Mouse (Mus musculus): ENCODE measurements around the gene Gm37240. TPM values are rescaled to one million over a fixed set of nuclear protein-coding genes. Genes with fewer than 3 reads are reported as not detected.

Gene Gm37240
- polyA plus RNA-seq, 1 experiment from 2014 or later = 0.82 TPM

DNA sequence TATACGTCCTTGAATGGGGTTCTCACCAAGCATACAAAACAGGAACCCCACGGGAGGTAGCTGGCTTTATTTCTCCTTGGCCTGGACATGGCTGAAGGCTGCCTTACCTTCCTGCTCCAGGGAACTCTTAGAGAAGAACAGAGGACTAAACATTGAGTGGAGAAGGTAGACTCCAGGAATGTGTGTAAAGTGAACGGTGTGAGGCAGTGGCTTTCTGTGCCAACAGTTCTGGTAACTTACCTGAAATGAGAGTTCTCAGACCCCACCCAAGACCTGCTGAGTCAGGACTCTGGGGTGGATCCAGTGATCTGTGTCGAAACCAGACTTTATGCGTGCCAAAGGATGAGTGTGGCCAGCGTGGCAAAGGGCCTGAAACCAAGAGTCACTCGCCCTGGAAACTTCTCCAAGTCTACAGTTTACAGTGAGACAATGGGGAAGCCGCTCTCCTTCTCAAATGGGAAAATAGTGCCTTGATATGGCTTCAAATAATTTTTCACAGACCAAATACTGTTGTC, 1240.9 kb downstream of the Gm37240 start:
- H3K36me3 ChIP-seq (ENCODE audit: control insufficient read depth, insufficient read depth, low read length) = no peaks in the 10 kb centered on the region
- no peaks in the 10 kb centered on the region for H3K27me3 ChIP-seq (ENCODE audit: control insufficient read depth, insufficient read depth, low read length)
- H3K27ac ChIP-seq (ENCODE audit: low read depth, low read length) = no peak overlapping the region
- H3K4me2 ChIP-seq (ENCODE audit: low read depth) = no peak overlapping the region
- no peak for DNase-seq (ENCODE audit: low spot score)
- 77% methylated on average over 8 of the region's 8 CpGs for WGBS
- no peak overlapping the region for H3K9ac ChIP-seq (ENCODE audit: low read length)
- no peak for ATAC-seq (ENCODE audit: insufficient read depth, low FRiP score, low TSS enrichment)
- H3K4me1 ChIP-seq (ENCODE audit: control insufficient read depth, insufficient read depth, low read length) = no peaks in the 10 kb centered on the region
- H3K4me3 ChIP-seq (ENCODE audit: low read depth, low read length) = no peak overlapping the region
- H3K9me3 ChIP-seq (ENCODE audit: control insufficient read depth, low read length) = no peaks in the 10 kb centered on the region

- no peak for ATAC-seq (ENCODE audit: insufficient read depth, low FRiP score, low TSS enrichment)
- H3K4me2 ChIP-seq (ENCODE audit: low read depth) = no peak overlapping the region
- H3K4me1 ChIP-seq (ENCODE audit: control insufficient read depth, insufficient read depth, low read length) = no peaks in the 10 kb centered on the region
- no peaks in the 10 kb centered on the region for H3K36me3 ChIP-seq (ENCODE audit: control insufficient read depth, insufficient read depth, low read length)
- no peak for DNase-seq (ENCODE audit: low spot score)
- H3K27ac ChIP-seq (ENCODE audit: low read depth, low read length) = no peak overlapping the region
- no peak overlapping the region for H3K9ac ChIP-seq (ENCODE audit: low read length)
- H3K27me3 ChIP-seq (ENCODE audit: control insufficient read depth, insufficient read depth, low read length) = no peaks in the 10 kb centered on the region
- H3K4me3 ChIP-seq (ENCODE audit: low read depth, low read length) = no peak overlapping the region
- no peaks in the 10 kb centered on the region for H3K9me3 ChIP-seq (ENCODE audit: control insufficient read depth, low read length)
- 75% methylated on average over 3 of the region's 3 CpGs for WGBS
Observed at GRCm38 (mm10) chr3:84646007-84646290, 1241.4 kb downstream of the Gm37240 start.

GRCm38 (mm10) chr3:84645156-84646006, 1241.9 kb downstream of the Gm37240 start:
- no peak for DNase-seq (ENCODE audit: low spot score)
- no peaks in the 10 kb centered on the region for H3K9me3 ChIP-seq (ENCODE audit: control insufficient read depth, low read length)
- H3K36me3 ChIP-seq (ENCODE audit: control insufficient read depth, insufficient read depth, low read length) = no peaks in the 10 kb centered on the region
- H3K4me2 ChIP-seq (ENCODE audit: low read depth) = no peak overlapping the region
- H3K27ac ChIP-seq (ENCODE audit: low read depth, low read length) = no peak overlapping the region
- no peak overlapping the region for H3K4me3 ChIP-seq (ENCODE audit: low read depth, low read length)
- ATAC-seq (ENCODE audit: insufficient read depth, low FRiP score, low TSS enrichment) = no peak
- H3K9ac ChIP-seq (ENCODE audit: low read length) = no peak overlapping the region
- no peaks in the 10 kb centered on the region for H3K27me3 ChIP-seq (ENCODE audit: control insufficient read depth, insufficient read depth, low read length)
- no peaks in the 10 kb centered on the region for H3K4me1 ChIP-seq (ENCODE audit: control insufficient read depth, insufficient read depth, low read length)
- 82% methylated on average over 9 of the region's 9 CpGs for WGBS

- ATAC-seq (ENCODE audit: insufficient read depth, low FRiP score, low TSS enrichment) (no peak), DNase-seq (ENCODE audit: low spot score) (no peak)
- Histone ChIP-seq H3K9ac (ENCODE audit: low read length) (no peak overlapping the region), H3K9me3 (ENCODE audit: control insufficient read depth, low read length) (no peaks in the 10 kb centered on the region), H3K27ac (ENCODE audit: low read depth, low read length) (no peak overlapping the region), H3K4me3 (ENCODE audit: low read depth, low read length) (no peak overlapping the region), H3K36me3 (ENCODE audit: control insufficient read depth, insufficient read depth, low read length) (no peaks in the 10 kb centered on the region), H3K4me2 (ENCODE audit: low read depth) (no peak overlapping the region), H3K4me1 (ENCODE audit: control insufficient read depth, insufficient read depth, low read length) (no peaks in the 10 kb centered on the region), H3K27me3 (ENCODE audit: control insufficient read depth, insufficient read depth, low read length) (no peaks in the 10 kb centered on the region)
- 50% methylated on average over 4 of the region's 4 CpGs for WGBS
Observed at GRCm38 (mm10) chr3:84642942-84643341, 1244.4 kb downstream of the Gm37240 start.

- Histone ChIP-seq H3K4me3 (ENCODE audit: low read depth, low read length) (no peak overlapping the region), H3K4me2 (ENCODE audit: low read depth) (no peak overlapping the region), H3K27me3 (ENCODE audit: control insufficient read depth, insufficient read depth, low read length) (no peaks in the 10 kb centered on the region), H3K27ac (ENCODE audit: low read depth, low read length) (no peak overlapping the region), H3K9ac (ENCODE audit: low read length) (no peak overlapping the region), H3K36me3 (ENCODE audit: control insufficient read depth, insufficient read depth, low read length) (no peaks in the 10 kb centered on the region), H3K4me1 (ENCODE audit: control insufficient read depth, insufficient read depth, low read length) (no peaks in the 10 kb centered on the region), H3K9me3 (ENCODE audit: control insufficient read depth, low read length) (no peaks in the 10 kb centered on the region)
- no peak for DNase-seq (ENCODE audit: low spot score)
- ATAC-seq (ENCODE audit: insufficient read depth, low FRiP score, low TSS enrichment) = no peak
- WGBS = 88% methylated on average over 2 of the region's 2 CpGs
Observed at GRCm38 (mm10) chr3:84641391-84641790, 1245.9 kb downstream of the Gm37240 start.

DNA sequence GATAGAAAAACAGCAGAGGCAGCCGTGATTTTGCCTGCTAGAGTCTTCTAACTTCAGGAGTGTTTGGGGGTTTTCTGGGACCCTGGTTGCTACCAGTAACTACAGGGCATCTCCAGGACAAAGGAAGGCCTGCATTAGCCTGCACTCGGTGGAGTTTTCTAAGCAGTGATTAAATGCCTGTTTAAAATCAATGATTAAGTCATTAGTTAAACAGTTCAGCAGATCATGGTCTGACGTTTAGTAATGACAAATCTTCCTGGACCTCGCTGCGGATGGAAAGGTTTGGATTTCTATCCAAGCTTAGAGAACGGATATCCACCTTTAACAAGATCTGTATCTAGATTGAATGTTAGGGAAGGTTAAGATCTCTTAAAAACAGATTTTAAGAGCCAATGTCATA, 1246.8 kb downstream of the Gm37240 start:
- H3K9ac ChIP-seq (ENCODE audit: low read length) = no peak overlapping the region
- H3K9me3 ChIP-seq (ENCODE audit: control insufficient read depth, low read length) = no peaks in the 10 kb centered on the region
- DNase-seq (ENCODE audit: low spot score) = no peak
- 53% methylated on average over 6 of the region's 6 CpGs for WGBS
- no peaks in the 10 kb centered on the region for H3K27me3 ChIP-seq (ENCODE audit: control insufficient read depth, insufficient read depth, low read length)
- no peak overlapping the region for H3K4me3 ChIP-seq (ENCODE audit: low read depth, low read length)
- H3K4me1 ChIP-seq (ENCODE audit: control insufficient read depth, insufficient read depth, low read length) = no peaks in the 10 kb centered on the region
- H3K27ac ChIP-seq (ENCODE audit: low read depth, low read length) = no peak overlapping the region
- no peak for ATAC-seq (ENCODE audit: insufficient read depth, low FRiP score, low TSS enrichment)
- no peaks in the 10 kb centered on the region for H3K36me3 ChIP-seq (ENCODE audit: control insufficient read depth, insufficient read depth, low read length)
- no peak overlapping the region for H3K4me2 ChIP-seq (ENCODE audit: low read depth)

DNA sequence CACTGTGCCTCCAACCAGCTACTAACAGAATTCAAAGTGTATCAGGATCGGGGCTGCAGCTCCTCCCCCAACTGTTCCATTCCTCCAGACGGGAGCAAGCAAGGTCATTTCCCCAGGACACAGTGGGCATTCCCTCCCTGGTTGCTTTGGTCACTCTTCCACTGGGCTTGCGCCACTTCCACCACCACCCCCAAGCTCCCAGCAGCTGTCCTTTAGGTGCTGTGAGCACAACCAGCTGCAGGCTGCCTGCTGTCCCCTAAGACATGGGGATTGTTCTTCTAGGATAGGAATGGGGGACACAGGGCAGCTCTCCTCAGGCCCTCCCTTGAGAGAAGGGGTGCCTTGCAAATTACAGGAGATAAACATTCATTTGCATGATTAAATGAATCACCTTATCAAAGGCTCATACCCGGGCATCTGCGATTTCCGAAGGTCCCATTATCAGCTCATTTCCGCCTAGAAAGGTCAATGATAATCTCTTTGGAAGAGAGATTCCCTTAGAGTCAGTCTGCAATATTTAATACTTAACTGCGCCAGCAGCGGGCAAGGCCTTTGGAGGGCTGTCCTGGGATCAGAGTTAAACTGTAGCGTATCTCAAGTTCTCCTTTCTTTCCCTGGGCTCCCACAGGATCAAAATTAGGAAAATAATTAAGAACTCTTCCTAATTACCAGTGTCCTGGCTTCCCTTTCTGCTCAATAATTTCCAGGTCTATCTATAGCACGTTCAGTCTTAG, 1247.4 kb downstream of the Gm37240 start:
- Histone ChIP-seq H3K36me3 (ENCODE audit: control insufficient read depth, insufficient read depth, low read length) (no peaks in the 10 kb centered on the region), H3K27ac (ENCODE audit: low read depth, low read length) (no peak overlapping the region), H3K27me3 (ENCODE audit: control insufficient read depth, insufficient read depth, low read length) (no peaks in the 10 kb centered on the region), H3K9ac (ENCODE audit: low read length) (no peak overlapping the region), H3K4me3 (ENCODE audit: low read depth, low read length) (no peak overlapping the region), H3K4me1 (ENCODE audit: control insufficient read depth, insufficient read depth, low read length) (no peaks in the 10 kb centered on the region), H3K9me3 (ENCODE audit: control insufficient read depth, low read length) (no peaks in the 10 kb centered on the region), H3K4me2 (ENCODE audit: low read depth) (no peak overlapping the region)
- WGBS = 48% methylated on average over 11 of the region's 11 CpGs
- ATAC-seq (ENCODE audit: insufficient read depth, low FRiP score, low TSS enrichment) = no peak
- DNase-seq (ENCODE audit: low spot score) = no peak

DNA sequence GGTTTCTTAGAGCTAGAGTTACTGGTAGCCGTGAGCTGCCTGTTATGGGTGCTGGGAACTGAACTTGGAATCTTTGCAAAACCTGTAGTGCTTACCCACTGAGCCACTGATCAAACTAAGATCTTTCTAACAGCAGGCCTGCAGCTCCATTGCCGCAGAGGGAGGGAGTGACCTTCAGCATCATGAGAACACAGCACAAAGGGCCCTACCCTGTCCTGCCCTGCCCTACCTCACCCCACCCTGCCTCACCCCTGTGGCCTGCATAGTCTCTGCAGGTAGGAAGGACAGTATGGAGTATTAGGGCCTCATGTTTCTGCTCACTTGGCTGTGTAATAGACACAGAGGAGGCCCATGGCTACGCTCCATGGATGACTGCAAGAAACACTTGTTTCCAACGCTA, 1248.5 kb downstream of the Gm37240 start:
- Histone ChIP-seq H3K4me3 (ENCODE audit: low read depth, low read length) (no peak overlapping the region), H3K27me3 (ENCODE audit: control insufficient read depth, insufficient read depth, low read length) (no peaks in the 10 kb centered on the region), H3K9ac (ENCODE audit: low read length) (no peak overlapping the region), H3K9me3 (ENCODE audit: control insufficient read depth, low read length) (no peaks in the 10 kb centered on the region), H3K4me2 (ENCODE audit: low read depth) (no peak overlapping the region), H3K27ac (ENCODE audit: low read depth, low read length) (no peak overlapping the region), H3K36me3 (ENCODE audit: control insufficient read depth, insufficient read depth, low read length) (no peaks in the 10 kb centered on the region), H3K4me1 (ENCODE audit: control insufficient read depth, insufficient read depth, low read length) (no peaks in the 10 kb centered on the region)
- WGBS = 77% methylated on average over 4 of the region's 4 CpGs
- ATAC-seq (ENCODE audit: insufficient read depth, low FRiP score, low TSS enrichment) (no peak), DNase-seq (ENCODE audit: low spot score) (no peak)

Measured in neural tube, embryonic 11.5 days (tissue).